Mouse (Mus musculus) mature B cell (primary cell): ENCODE data around the gene Pyroxd2.

Source experiments
- in situ Hi-C: fragments of 300-500 bp; cut with MboI; formaldehyde crosslinking; loops from 2 replicates; pipeline ENCODE4 v1.14.3; 2019

Gene Pyroxd2

DNA sequence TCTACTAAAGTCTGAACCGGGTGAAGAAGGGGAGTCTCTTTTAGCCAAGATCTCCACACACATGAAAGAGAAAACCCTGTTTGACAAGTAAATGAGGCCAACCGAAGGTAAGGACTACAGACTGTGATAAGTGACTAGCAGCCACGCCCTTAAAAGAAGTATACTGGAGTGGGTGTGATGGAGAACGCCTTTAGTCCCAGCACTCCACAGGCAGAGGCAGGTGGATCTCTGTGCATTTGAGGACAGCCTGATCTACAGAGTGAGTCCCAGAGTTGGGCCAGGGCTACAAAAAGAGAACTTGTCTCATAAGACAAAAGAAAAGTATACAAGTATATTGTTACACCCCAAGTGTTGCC lies 6.7 kb downstream of the Pyroxd2 start:
- in situ Hi-C loops = no loop called here

DNA sequence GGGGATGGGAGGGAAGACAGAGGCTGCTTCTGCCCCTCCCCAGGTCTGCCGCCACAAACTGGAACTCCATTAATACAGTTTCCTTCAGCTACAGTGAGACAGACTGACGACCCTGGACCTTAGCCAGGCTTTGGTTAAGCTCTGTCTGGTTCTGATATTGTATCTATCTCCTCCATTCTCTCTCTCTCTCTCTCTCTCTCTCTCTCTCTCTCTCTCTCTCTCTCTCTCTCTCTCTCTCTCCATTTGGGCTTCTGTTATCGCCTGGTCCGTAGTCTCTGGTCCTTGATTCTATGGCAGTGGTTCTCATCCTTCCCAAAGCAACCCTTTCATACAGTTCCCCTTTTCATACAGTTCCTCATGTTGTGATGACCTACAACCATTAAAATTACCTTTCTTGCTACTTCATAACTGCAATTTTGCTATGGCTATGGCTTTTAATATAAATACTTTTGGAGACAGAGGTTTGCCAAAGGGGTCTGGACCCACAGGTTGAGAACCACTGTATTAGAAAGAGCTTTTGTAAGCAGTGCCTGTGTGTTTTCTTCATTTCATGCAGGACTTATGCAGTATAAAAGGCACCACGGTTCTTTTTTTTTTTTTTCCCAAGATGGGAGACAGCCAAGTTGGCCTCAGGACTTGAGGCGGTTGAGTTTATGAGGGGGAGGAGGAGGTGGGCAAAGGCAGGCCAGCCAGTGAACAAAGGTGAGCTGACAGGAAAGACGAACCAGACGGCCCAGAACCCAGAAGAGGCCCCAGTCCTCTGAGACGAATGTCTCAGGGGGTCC lies 7.3 kb downstream of the Pyroxd2 start:
- in situ Hi-C loops = no loop called here

DNA sequence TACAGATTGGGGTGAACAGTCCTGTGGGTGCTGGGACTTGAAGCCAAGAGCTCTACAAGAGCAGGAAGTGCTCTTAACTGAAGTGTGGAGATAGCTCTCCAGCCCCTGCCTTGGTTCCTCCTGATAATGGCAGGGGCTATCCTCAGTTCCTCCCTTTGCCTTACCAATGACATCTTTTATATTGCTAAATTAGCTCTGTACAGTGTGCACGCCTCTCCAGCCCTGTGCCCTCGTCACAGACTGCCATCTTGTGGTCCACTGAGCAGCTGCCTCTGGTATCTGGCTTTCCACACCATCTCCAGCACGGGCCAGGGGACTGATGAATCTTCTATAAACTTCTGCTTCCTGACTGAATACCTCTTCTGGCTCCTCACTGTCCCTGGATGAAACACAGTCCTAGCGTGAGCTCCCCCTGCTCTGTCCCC lies 8.4 kb downstream of the Pyroxd2 start:
- in situ Hi-C loops = no loop called here

DNA sequence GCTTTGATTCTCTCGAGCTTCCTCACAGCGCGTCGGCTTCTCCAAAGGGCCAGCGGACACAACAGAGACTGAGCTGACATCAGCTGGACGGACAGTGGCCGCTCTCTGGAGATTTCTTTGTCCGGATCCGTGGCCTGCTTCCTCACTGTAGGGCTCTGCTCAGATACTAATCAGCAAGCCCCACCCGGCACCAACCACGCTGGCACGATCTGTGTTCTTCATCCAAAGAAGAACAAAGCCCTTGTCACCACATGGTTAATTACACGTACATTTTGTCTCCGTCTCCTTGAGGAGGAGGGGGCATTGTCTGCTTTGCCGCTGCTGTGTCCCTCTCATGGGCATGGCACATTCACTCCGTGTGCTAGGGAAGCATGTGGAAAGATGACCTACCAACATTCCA lies 9.3 kb downstream of the Pyroxd2 start:
- in situ Hi-C loops = no loop called here

DNA sequence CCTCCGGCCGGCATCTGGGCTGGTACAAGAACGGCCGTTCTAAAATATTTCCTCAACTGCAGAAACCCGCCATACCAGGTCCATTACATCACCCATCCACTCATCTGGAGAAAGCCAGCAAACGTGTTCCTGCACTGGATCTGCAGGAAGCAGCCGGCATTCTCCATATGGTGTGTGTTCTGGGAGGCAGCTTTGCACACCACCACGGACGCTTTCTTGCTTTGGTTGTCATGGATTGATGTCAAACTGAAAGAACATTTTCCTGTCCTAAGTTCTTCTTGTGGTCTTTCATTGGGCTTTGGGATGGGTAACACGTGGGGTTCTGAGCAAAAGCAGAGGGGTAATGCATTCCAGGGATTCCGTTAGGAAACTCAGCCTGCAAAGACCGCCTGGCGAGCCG lies 10.7 kb downstream of the Pyroxd2 start:
- in situ Hi-C loops = no loop called here

DNA sequence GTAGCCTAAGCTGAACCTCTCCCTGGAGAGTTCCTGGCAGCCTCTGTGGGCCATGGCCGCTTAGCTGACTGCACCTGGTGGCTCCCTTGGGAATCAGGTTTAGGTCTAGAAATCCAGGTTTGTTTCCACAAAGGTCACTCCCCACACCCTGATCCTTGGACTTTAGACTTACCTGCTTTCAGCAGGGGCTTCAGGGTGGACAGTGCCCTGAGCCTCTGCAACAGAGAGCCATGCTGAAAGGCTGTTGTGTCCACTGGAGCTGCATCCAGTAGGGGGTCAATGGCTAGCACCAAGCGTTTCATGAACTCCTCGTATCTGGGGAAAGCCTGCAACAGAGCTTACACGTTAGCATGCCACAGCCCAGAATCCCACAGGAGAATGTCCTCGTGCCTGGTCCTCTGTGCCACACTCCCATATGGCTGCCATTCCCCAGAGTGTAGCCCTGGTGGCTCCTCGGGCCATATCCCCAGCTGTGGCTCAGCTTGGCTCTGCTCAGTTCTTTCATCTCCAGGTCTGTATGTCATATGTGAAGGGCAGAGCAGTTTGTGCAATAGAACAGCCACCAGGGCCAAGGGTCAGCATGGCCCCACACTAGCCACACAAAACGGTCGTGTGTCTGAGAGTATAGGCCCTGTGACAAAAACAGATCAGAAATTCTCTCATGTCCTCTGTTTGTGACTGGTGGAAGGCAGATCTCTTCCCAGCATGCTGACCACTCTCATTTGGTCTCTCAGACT lies 12.2 kb downstream of the Pyroxd2 start:
- in situ Hi-C loops = no loop called here

DNA sequence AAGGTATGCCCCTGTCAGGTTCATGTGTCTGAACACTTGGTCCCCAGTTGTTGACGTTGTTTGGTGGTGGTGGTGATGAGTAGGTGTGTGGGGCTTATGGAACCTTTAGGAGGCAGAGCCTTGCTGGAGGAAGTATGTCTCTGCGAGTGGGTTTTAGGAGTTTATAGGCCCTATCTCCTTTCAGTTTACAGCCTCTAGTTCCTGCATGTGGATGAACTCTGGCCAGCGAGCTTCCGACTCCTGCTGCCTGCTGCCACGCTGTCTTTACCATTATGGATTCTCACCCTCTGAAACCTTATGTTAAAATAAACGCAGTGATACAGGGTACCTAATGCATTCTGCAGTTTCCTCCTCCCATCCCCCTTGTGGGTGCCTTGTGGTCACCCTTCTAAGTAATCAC lies 12.8 kb downstream of the Pyroxd2 start:
- in situ Hi-C loops = no loop called here

DNA sequence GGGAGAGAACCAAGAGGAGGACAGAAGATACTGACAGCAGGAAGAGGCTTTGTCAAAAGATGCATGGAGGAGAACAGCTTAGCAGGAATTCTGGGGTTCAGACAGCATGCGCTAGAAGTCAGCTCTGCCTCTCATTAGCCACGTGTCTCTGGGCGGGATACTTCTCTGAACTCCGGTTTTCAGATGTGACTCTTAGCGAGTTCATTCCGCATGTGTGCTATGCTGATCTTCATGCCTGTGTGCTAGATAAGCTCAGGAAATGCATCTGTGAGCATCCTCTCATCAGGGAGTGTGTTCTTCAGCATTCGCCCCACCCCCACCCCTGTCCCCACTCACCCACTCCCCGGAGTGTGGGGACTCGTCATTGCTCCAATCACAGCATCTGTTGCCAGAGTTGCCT lies 14.8 kb downstream of the Pyroxd2 start:
- in situ Hi-C loops = no loop called here

DNA sequence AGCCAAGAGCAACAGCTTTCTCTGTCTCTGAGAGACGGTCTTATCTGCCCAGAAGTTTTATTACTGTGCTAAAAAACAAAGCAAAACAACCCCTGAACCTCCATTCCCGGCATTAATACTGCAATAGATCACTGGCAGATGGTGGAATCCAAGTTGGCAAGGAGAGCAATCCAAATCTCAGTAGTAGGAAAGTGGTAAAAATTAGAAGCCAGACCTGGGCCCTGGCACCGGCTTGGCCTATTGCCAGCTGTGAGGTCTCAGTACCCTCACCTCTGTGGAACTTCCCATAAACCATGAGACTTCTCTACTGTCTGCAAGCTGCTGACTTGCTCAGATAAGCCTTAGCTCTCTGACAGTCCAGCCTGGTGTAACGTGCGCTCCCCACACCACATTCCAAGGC lies 17.6 kb downstream of the Pyroxd2 start:
- in situ Hi-C loops = no loop called here

DNA sequence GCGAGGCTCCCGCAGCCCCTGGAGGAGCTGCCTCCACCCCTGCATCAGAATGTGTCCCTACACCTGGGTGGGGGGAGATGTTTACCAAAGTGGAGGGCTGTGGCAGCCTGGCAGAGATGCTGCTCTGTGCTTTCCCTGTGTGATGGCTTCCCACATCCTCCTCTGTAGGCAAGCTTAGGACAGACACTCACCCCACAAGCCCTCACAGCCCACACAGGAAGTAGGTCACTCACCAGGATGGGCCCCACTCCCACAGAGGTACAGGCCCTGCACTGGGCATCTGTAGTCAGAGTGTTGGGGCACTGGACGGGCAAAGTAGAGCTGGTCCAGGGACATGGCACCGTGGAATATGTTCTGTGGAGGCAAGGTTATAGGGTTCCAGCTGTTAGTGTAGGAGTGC lies 25.2 kb downstream of the Pyroxd2 start:
- in situ Hi-C loops = no loop called here

DNA sequence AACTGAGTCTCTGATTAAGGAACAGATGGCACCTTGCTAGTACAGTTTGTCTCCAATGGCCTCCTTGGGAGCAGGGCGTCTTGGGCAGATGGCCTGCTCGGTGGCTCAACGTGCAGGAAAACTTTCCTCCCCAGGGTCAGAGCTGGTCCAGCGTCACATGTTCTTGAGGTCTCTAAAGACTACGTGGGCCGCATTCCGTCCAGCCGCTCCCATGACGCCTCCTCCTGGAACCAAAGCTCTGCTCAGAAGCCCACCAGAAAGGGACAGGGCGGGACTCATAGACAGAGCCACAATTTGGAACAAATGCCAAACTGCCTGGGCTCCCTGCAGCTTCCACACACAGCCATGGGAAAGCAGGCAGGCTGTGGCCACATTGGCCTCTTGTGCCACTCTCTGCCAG lies 25.8 kb downstream of the Pyroxd2 start:
- in situ Hi-C loops = no loop called here

DNA sequence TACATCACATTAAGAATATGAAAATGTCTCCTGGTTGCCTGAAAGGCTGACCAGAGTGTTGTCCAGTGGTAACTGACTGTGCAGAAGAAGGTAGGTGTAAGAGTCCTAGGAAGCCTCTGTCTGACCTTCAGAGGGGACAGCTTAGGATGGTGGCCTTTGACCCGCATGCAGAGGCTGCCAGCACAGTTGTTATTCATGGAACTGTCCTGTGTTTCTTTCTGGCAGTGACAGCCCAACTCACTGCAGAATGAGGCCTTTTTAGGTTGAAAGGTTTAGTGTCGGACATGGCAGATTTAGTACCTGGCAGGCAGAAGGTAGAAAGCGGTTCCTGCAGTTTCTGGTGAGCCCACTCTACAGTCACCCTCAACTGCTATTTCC lies 26.6 kb downstream of the Pyroxd2 start:
- in situ Hi-C loops = no loop called here

DNA sequence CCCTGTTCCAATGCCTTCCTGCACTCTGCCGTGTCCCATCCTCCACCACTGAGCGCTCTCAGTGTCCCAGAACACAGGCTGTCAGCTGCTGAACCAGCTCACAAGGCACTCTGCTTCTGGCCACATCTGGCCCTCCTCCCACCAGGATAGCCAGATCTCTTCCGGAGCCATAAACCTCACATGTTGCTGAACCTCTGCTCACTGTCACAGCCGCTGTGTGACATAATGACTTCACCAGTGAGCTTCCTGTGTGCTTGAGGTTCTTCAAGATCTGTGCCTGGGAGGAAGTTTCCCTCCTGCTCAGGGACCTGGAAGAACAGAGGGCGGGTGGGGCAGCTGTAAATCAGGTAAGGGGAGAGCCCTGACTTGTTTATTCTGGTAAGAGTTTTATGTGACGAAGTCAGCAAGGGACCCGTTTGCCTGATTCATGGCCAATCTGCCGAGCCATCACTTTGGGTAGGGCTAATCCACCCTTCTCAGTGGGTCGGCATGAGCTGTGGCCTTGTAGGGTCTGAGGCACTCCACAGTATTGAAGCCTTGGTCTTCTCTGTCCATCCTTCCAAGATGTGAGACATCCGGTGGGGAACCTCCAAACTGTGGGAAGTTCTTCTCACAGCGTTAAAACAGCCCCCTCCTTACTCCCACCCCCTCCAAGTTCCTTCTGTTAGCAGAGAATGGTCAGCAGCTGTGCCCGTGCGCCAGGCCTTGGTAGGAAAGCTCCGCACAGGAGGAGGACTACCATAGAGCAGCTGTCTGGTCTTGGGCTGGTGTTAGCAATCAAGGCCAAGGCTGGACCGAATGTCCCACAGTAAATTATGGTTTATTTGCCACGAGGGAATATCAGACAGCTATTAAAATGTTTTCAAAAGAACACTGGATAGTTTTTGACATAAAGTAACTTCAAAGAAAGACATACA lies 27.3 kb downstream of the Pyroxd2 start:
- in situ Hi-C loops = no loop called here

DNA sequence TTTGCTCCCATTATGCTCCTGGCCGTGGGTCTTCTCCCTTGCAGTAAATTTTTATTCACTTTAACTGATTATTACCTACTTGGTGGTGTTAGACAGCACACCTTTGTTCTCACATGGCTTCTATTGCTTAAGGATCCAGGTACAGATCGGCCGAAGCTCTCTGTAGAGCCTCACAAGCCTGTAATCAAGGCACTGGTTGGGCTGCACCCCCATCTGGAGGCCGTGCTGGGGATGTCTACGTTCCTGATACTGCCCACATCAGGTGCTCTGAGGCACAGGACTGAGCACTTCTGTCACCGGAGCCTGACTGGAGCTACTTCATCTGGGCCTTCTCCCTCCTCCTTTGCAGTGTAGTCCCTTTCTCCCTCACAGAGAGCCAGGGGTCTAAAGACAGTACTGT lies 29.3 kb downstream of the Pyroxd2 start:
- in situ Hi-C loops = no loop called here

DNA sequence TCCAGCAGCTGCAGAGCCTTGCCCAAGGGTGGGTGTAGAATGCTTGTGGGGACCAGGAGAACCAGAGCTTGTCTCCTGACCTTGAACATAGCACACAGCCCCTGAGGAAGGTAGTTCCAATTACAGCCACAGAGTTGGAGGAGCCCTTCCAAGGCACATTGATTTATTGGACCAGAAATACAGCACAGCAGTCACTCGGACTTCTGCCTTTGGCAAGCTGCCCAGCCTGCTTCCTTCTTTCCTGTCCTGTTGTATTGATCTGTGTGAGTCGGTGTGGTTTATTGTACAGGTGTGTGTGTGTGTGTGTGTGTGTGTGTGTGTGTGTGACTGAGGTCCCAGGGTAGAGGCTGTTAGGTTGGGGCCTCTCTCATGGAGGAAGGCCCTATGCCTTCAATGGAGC lies 30.1 kb downstream of the Pyroxd2 start:
- in situ Hi-C loops = no loop called here

DNA sequence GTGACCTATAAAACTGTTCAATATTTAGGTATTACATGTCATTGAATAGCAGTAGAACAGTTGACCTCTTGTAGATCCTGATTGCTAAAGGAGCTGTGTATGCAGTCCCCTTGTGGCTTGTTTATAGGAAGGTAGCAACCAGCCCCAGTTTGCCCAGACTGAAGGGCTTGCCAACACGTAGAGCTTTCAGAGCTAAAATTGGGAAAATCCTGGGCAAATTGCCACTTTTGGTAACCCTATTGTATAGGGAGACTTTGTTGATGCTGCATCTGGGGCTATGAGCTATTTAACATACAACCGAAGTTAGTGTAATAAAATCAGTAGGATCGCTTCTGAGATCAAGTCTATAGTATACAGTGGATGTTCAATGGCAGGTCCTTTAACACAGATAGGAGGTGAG lies 34.5 kb downstream of the Pyroxd2 start:
- in situ Hi-C loops = no loop called here

DNA sequence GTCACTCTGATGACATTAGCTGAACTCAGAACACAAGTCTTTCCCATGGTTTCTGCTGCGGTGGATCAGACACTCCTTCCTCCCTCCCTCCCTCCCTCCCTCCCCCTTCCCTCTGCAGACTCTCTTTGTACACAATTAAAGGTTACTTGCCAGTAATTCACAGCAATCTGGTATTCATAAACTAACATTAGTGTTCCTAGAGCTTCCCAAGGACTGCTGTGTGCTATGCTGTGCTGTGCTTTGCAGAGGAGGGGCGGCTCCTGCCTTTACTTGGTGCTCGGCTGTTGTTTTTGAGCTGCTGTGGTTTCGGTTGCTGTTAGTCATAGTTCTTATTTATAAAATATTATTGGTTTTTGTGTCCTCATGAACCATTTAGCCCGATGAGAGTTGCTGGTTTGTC lies 34.9 kb downstream of the Pyroxd2 start:
- in situ Hi-C loops = no loop called here

DNA sequence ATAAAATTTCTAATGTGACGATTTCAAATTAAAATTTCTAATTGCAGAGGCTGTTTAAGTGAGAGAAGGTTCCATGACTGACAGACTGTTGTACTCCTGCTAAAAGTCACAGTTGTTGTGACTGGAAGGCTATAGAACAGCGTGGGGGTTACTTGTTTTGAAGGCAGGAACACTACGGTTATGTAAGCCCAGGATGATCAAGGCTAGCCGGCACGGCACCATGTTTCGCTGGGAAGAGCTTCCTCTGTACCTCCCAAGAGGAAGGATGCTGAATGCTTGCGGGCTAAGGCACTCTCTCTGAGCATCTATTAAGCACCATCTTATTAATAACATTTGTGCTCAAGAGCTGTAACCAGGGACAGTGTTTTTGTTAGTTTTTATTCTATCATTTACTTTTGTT lies 36.1 kb downstream of the Pyroxd2 start:
- in situ Hi-C loops = no loop called here

DNA sequence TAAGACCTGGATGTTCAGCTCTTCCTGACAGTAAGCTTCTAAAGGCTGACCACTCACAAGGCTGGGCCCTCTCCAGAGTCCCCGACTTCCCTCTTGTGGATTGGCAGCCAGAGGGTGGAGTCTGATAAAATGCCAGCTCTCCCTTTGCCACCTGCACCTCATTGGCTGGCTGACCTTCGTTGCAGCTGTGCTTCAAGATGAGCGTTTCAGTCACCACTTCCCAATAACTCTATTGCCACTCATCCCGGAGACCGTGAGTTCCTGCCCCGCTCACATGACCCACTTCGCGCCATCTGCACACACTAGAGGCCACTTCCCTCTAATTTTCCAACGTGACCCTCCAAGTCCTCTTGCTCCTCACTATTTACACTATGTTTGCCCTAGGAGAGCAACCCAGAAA lies 38.8 kb downstream of the Pyroxd2 start:
- in situ Hi-C loops = no loop called here

DNA sequence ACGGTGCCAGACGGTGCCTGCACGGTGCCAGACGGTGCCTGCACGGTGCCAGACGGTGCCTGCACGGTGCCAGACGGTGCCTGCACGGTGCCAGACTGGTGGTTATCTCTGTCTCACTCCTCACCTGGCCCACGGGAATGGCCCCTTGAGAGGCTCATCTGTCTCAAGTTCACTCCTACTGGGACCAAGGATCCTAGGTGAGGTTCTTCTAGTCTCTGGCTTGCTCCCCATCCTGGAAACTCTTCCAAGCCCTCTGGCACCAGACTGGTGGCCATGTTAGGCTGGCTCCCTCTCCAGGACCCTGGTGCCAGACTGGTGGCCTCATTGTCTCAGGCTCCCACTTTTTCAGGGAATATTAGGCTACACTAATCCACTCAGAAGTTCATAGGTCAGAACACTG lies 53.1 kb downstream of the Pyroxd2 start:
- in situ Hi-C loops = no loop called here

DNA sequence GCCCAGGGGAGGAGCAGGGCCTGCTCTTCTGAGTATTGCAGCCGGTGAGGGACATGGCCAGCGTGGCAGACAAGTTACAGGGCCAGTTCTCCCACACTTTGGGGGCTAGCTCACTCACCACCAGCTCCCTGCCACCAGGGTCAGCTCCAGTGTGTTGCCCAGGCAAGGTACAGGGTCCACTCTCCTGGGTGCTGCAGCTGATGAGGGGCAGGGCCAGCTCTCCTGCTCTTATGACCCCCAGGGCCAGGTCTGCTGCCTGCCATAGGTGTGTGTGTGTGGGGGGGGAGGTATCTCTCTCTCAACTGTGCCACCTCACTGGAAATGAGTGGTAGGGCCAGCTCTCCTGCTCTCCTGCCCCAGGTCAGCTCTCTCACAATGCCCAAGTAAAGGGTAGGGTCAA lies 54.0 kb downstream of the Pyroxd2 start:
- in situ Hi-C loops = no loop called here

DNA sequence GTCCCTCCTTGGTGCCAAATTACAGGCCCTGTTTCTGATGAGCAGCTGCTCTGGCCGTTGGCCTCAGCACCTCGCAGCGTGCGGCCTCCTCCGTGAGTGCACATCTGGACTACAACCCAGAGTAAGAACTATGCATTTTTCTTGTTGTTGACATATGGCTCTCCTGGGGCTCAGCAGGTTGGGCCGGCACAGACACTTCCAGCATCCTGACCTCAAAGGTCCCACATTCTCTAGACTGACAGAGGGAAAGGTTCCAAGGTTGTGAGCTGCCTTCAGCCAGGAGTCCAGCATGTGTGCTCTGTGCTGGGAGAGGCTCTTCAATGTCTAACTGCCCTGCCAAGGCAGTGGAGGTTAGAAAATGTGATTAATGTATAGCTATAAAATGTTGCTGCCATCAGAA lies 55.2 kb downstream of the Pyroxd2 start:
- in situ Hi-C loops = no loop called here

DNA sequence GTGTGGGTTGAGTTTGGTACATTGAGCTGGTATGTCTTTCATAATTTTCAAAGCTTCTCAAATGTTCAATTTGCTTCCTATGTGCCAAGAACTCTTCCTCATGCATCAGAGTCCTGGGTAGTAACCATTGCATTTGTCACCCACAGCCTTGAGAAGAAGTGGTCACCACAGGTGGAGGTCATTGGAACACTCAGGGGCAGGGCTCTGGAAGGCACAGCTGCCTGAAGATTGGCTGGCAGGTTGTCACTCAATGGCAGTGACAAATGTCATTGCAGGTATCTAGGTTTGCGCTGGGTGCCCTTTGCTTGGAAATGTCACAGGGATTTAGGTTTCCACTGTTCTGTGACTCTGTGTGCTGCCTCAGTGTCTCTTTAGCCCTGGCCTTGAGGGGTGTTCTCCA lies 62.3 kb downstream of the Pyroxd2 start:
- in situ Hi-C loops = no loop called here
